Mouse (Mus musculus): ENCODE results near the gene Idh3a. TPM values are rescaled to one million over a fixed set of nuclear protein-coding genes. Genes with fewer than 3 reads are reported as not detected.

The Idh3a gene
- 42.1 and 60.0 TPM in 2 replicates for polyA plus RNA-seq (2012; rRNA removed)

GRCm38 (mm10) chr9:54586199-54587061 lies at the start of gene Idh3a:
Gene Idh3a (plus strand): TSS chr9:54586334.

GRCm38 (mm10) chr9:54538684-54539083 lies 47.5 kb upstream of the Idh3a start, which contains the start of gene Sh2d7:
Gene Sh2d7 (plus strand): TSS chr9:54538984.

GRCm38 (mm10) chr9:54559771-54560471 lies 26.2 kb upstream of the Idh3a start, which contains the start of gene Cib2:
Gene Cib2 (minus strand): TSS chr9:54560218.

Other genes with a start within 250 kb of the Idh3a start
- gene Dmxl2, start 84.7 kb upstream of the Idh3a start, polyA plus RNA-seq (2012; rRNA removed) = 16.1 and 19.6 TPM in 2 replicates
- not detected in 2 replicates for gene Sh2d7, start 47.4 kb upstream of the Idh3a start, polyA plus RNA-seq (2012; rRNA removed)
- 10.8 and 13.6 TPM in 2 replicates for gene Cib2, start 26.1 kb upstream of the Idh3a start, polyA plus RNA-seq (2012; rRNA removed)
- gene Acsbg1, start 75.5 kb downstream of the Idh3a start, polyA plus RNA-seq (2012; rRNA removed) = 5.6 and 6.5 TPM in 2 replicates
- gene Dnaja4, start 112.5 kb downstream of the Idh3a start, polyA plus RNA-seq (2012; rRNA removed) = 4.1 and 4.6 TPM in 2 replicates
- gene Wdr61, start 148.2 kb downstream of the Idh3a start, polyA plus RNA-seq (2012; rRNA removed) = 83.8 and 105 TPM in 2 replicates
- gene Crabp1, start 178.4 kb downstream of the Idh3a start, polyA plus RNA-seq (2012; rRNA removed) = 707 and 862 TPM in 2 replicates